Mouse (Mus musculus) heart, adult 2 months (tissue): ENCODE measurements around the gene Fut4.
A peak's percentile ranks its signal among the peaks of the same experiment; 100 is the strongest.

ENCODE experiments used
- CTCF ChIP-seq: fragments of 200-600 bp; IDR thresholded peaks from 2 replicates; pipeline ENCODE4 v1.8.1; 2022; ENCODE audit warnings: antibody characterized with exemption, mild to moderate bottlenecking, moderate library complexity
- EP300 ChIP-seq: fragments of 200-500 bp; IDR thresholded peaks from 2 replicates; pipeline ENCODE4 v1.6.1; 2011; ENCODE audit warnings: low read depth, low read length, control low read depth; ENCODE audit not compliant: insufficient read depth

- TF ChIP-seq CTCF (peak; percentile 49), EP300 (no peak)
These were observed 21.6 kb upstream of the Fut4 start for GRCm38 (mm10) chr9:14773813-14774212.
